Mouse (Mus musculus): Measurements from ENCODE around the gene Zdhhc9.

- TF ChIP-seq GATA1 (IDR thresholded peaks at IDR 0.05; ENCODE audit: low read length) (no peak), TAL1 (IDR thresholded peaks at IDR 0.05; ENCODE audit: low read length) (no peak)
These were observed 38.3 kb downstream of the Zdhhc9 start for GRCm38 (mm10) chrX:48170368-48170767.

All from erythroblast, embryonic 14.5 days (primary cell).